Mouse (Mus musculus) lung, adult 2 months (tissue): ENCODE measurements around the gene Fam234a. TPM values are rescaled to one million over a fixed set of nuclear protein-coding genes. Genes with fewer than 3 reads are reported as not detected.

Experiments
- DNase-seq: peaks from one replicate; pipeline ENCODE4 v3.0.0; 2022
- H3K4me1 ChIP-seq: fragments of 200-500 bp; 2 replicates; pipeline ENCODE4 v1.6.1; 2011; ENCODE audit warnings: low read length; ENCODE audit not compliant: control insufficient read depth, insufficient read depth
- H3K4me3 ChIP-seq: fragments of 200-500 bp; replicated peaks from 2 replicates; pipeline ENCODE3; 2011; ENCODE audit warnings: low read depth, mild to moderate bottlenecking, control low read depth, low read length; ENCODE audit errors: extremely low read depth
- CTCF ChIP-seq: fragments of 200-500 bp; IDR thresholded peaks from 2 replicates; pipeline ENCODE4 v1.5.1; 2011; ENCODE audit warnings: mild to moderate bottlenecking, low read length, control low read depth; ENCODE audit not compliant: insufficient read depth
- POLR2A ChIP-seq: fragments of 200-500 bp; IDR thresholded peaks from 2 replicates; pipeline ENCODE4 v1.6.1; 2011; ENCODE audit warnings: low read depth, mild to moderate bottlenecking, control low read depth, low read length, borderline replicate concordance; ENCODE audit errors: extremely low read depth
- WGBS: fragments of 180-500 bp; shearing (Covaris S2); methylation state at CpG from one replicate; pipeline ENCODE4 v1.1.7; 2018; 5-methylcytosine and 5-hydroxymethylcytosine counted together
- polyA plus RNA-seq: library from polyadenylated mRNA; depleted of rRNA; stranded (reverse); fragments of >200 nt; gene quantifications from 2 replicates; pipeline ENCODE4 v1.2.3, GENCODE M21; 2012

Gene Fam234a
- polyA plus RNA-seq, 1 experiment: 76.1 TPM

GRCm38 (mm10) chr17:26235077-26235815 is 8.8 kb downstream of the Fam234a start:
- H3K4me1 ChIP-seq: no peaks in the 10 kb centered on the region
- H3K4me3 ChIP-seq: no peak overlapping the region
- no peak for TF ChIP-seq CTCF
- no peak for TF ChIP-seq POLR2A
- 50% methylated on average over 13 of the region's 13 CpGs for WGBS
- no peak for DNase-seq

- Histone ChIP-seq H3K4me3 (no peak overlapping the region), H3K4me1 (no peaks in the 10 kb centered on the region)
- 77% methylated on average over 8 of the region's 8 CpGs for WGBS
- TF ChIP-seq CTCF (no peak), POLR2A (no peak)
- DNase-seq: no peak
Observed at GRCm38 (mm10) chr17:26234386-26234785, 9.7 kb downstream of the Fam234a start.

- TF ChIP-seq CTCF (peak; percentile 38; the same call in 1 of the 2 replicates), POLR2A (no peak)
- H3K4me3 ChIP-seq: no peak overlapping the region
- no peak for DNase-seq
- 76% methylated on average over 8 of the region's 8 CpGs for WGBS
- no peaks in the 10 kb centered on the region for H3K4me1 ChIP-seq
Observed at GRCm38 (mm10) chr17:26232863-26233262, 11.2 kb downstream of the Fam234a start.

GRCm38 (mm10) chr17:26231156-26231555 is 12.9 kb downstream of the Fam234a start:
- no peak for DNase-seq
- no peak for TF ChIP-seq CTCF
- no peak for TF ChIP-seq POLR2A
- H3K4me3 ChIP-seq: no peak overlapping the region
- H3K4me1 ChIP-seq: no peaks in the 10 kb centered on the region
- WGBS: 75% methylated on average over 5 of the region's 5 CpGs

GRCm38 (mm10) chr17:26229776-26230175 is 14.3 kb downstream of the Fam234a start:
- H3K4me3 ChIP-seq: no peak overlapping the region
- H3K4me1 ChIP-seq: no peaks in the 10 kb centered on the region
- TF ChIP-seq POLR2A (no peak), CTCF (no peak)
- DNase-seq: no peak
- 86% methylated on average over 5 of the region's 5 CpGs for WGBS

- TF ChIP-seq POLR2A: no peak
- TF ChIP-seq CTCF: no peak
- WGBS: 60% methylated on average over 12 of the region's 12 CpGs
Observed at GRCm38 (mm10) chr17:26225150-26225549, 18.9 kb downstream of the Fam234a start.

GRCm38 (mm10) chr17:26221508-26221907 is 22.5 kb downstream of the Fam234a start:
- TF ChIP-seq POLR2A: no peak
- no peak for TF ChIP-seq CTCF
- no peak for DNase-seq
- Histone ChIP-seq H3K4me3 (no peak overlapping the region), H3K4me1 (no peaks in the 10 kb centered on the region)
- WGBS: 57% methylated on average over 2 of the region's 2 CpGs

More at GRCm38 (mm10) chr17:26225150-26225549, 18.9 kb downstream of the Fam234a start:
- DNase-seq: peak; percentile 62
- H3K4me3 ChIP-seq: no peak overlapping the region
- no peaks in the 10 kb centered on the region for H3K4me1 ChIP-seq

GRCm38 (mm10) chr17:26212681-26213080 is 31.4 kb downstream of the Fam234a start:
- TF ChIP-seq CTCF (no peak), POLR2A (no peak)
- no peak overlapping the region for H3K4me3 ChIP-seq
- H3K4me1 ChIP-seq: no peaks in the 10 kb centered on the region
- WGBS: 81% methylated on average over 11 of the region's 11 CpGs
- DNase-seq: no peak

- no peak for TF ChIP-seq POLR2A
- Histone ChIP-seq H3K4me1 (no peaks in the 10 kb centered on the region), H3K4me3 (no peak overlapping the region)
- WGBS: 86% methylated on average over 7 of the region's 7 CpGs
- no peak for DNase-seq
Observed at GRCm38 (mm10) chr17:26212241-26212640, 31.8 kb downstream of the Fam234a start.

GRCm38 (mm10) chr17:26207686-26208085 is 36.4 kb downstream of the Fam234a start, which contains the start of gene Arhgdig:
Gene Arhgdig, minus strand, starts transcription at chr17:26207786.
- DNase-seq: no peak
- H3K4me1 ChIP-seq: peaks cover under 1% of the 10 kb centered on the region; the same call in 1 of the 2 replicates
- TF ChIP-seq CTCF: no peak
- TF ChIP-seq POLR2A: no peak
- WGBS: 85% methylated on average over 12 of the region's 12 CpGs
- no peak within 1 kb of the TSS for H3K4me3 ChIP-seq
